Mouse (Mus musculus): ENCODE measurements around the gene Kcns3. TPM values are rescaled to one million over a fixed set of nuclear protein-coding genes. Genes with fewer than 3 reads are reported as not detected.

The Kcns3 gene
- total and polyA plus RNA-seq, 2 experiments from 2014 or later: 0.37 to 1.1 TPM

GRCm38 (mm10) chr12:11149121-11149420 lies 1.8 kb downstream of the Kcns3 start:
- peak overlapping the region; percentile 52 for H3K4me3 ChIP-seq (ENCODE audit: low read length)
- no peaks in the 10 kb centered on the region for H3K9me3 ChIP-seq (ENCODE audit: low read length)
- TF ChIP-seq CTCF (IDR thresholded peaks at IDR 0.05; ENCODE audit: low read depth): 0 out of 2 replicates have a peak, but pooled peaks have one; percentile 31
- WGBS: 1% methylated on average over 14 of the region's 14 CpGs
- H3K4me2 ChIP-seq (ENCODE audit: low read depth, low read length): peak overlapping the region; percentile 89
- DNase-seq (ENCODE audit: low spot score) (no peak), ATAC-seq (peak; percentile 55; the same call in 1 of the 2 replicates)
- no peaks in the 10 kb centered on the region for H3K36me3 ChIP-seq (ENCODE audit: insufficient read depth, low read length)
- H3K9ac ChIP-seq (replicated peaks; ENCODE audit: low read length): peak overlapping the region; percentile 46; the same call in 1 of the 2 replicates
- H3K27ac ChIP-seq: no peak overlapping the region
- H3K4me1 ChIP-seq (ENCODE audit: insufficient read depth, low read length): 0 out of 2 replicates have a peak, but pooled peaks cover 5% of the 10 kb centered on the region
- H3K27me3 ChIP-seq (ENCODE audit: insufficient read depth, low read length): peaks cover 5% of the 10 kb centered on the region; the same call in 1 of the 2 replicates

- ATAC-seq: no peak
- Histone ChIP-seq H3K4me1 (ENCODE audit: insufficient read depth, low read length) (0 out of 2 replicates have a peak, but pooled peaks cover 4% of the 10 kb centered on the region), H3K4me3 (ENCODE audit: low read length) (no peak overlapping the region), H3K27ac (no peak overlapping the region), H3K27me3 (ENCODE audit: insufficient read depth, low read length) (no peaks in the 10 kb centered on the region; the same call in 1 of the 2 replicates), H3K4me2 (ENCODE audit: low read depth, low read length) (no peak overlapping the region), H3K36me3 (ENCODE audit: insufficient read depth, low read length) (no peaks in the 10 kb centered on the region), H3K9me3 (ENCODE audit: low read length) (no peaks in the 10 kb centered on the region), H3K9ac (replicated peaks; ENCODE audit: low read length) (no peak overlapping the region)
- TF ChIP-seq CTCF (IDR thresholded peaks at IDR 0.05; ENCODE audit: low read depth): no peak
- DNase-seq (ENCODE audit: low spot score): no peak
- WGBS: 68% methylated on average over 1 of the region's 1 CpGs
These were observed 6.0 kb downstream of the Kcns3 start for GRCm38 (mm10) chr12:11144894-11145293.

- no peak for TF ChIP-seq CTCF (IDR thresholded peaks at IDR 0.05; ENCODE audit: low read depth)
- no peak overlapping the region for H3K9ac ChIP-seq (replicated peaks; ENCODE audit: low read length)
- no peaks in the 10 kb centered on the region for H3K9me3 ChIP-seq (ENCODE audit: low read length)
- no peaks in the 10 kb centered on the region for H3K4me1 ChIP-seq (ENCODE audit: insufficient read depth, low read length)
- H3K4me2 ChIP-seq (ENCODE audit: low read depth, low read length): no peak overlapping the region
- H3K27me3 ChIP-seq (ENCODE audit: insufficient read depth, low read length): no peaks in the 10 kb centered on the region
- DNase-seq (ENCODE audit: low spot score) (no peak), ATAC-seq (no peak)
- no peaks in the 10 kb centered on the region for H3K36me3 ChIP-seq (ENCODE audit: insufficient read depth, low read length)
- H3K27ac ChIP-seq: no peak overlapping the region
- no peak overlapping the region for H3K4me3 ChIP-seq (ENCODE audit: low read length)
These were observed 18.4 kb downstream of the Kcns3 start for GRCm38 (mm10) chr12:11132418-11132817.

GRCm38 (mm10) chr12:11129188-11129587 lies 21.7 kb downstream of the Kcns3 start:
- H3K4me1 ChIP-seq (ENCODE audit: insufficient read depth, low read length): no peaks in the 10 kb centered on the region
- no peaks in the 10 kb centered on the region for H3K36me3 ChIP-seq (ENCODE audit: insufficient read depth, low read length)
- no peak for TF ChIP-seq CTCF (IDR thresholded peaks at IDR 0.05; ENCODE audit: low read depth)
- H3K27me3 ChIP-seq (ENCODE audit: insufficient read depth, low read length): no peaks in the 10 kb centered on the region
- no peak overlapping the region for H3K4me2 ChIP-seq (ENCODE audit: low read depth, low read length)
- H3K4me3 ChIP-seq (ENCODE audit: low read length): no peak overlapping the region
- no peak overlapping the region for H3K27ac ChIP-seq
- 28% methylated on average over 3 of the region's 3 CpGs for WGBS
- no peak overlapping the region for H3K9ac ChIP-seq (replicated peaks; ENCODE audit: low read length)
- H3K9me3 ChIP-seq (ENCODE audit: low read length): no peaks in the 10 kb centered on the region
- no peak for ATAC-seq
- DNase-seq (ENCODE audit: low spot score): no peak

GRCm38 (mm10) chr12:11126186-11126759 lies 24.6 kb downstream of the Kcns3 start:
- no peak for TF ChIP-seq CTCF (IDR thresholded peaks at IDR 0.05; ENCODE audit: low read depth)
- WGBS: 74% methylated on average over 5 of the region's 5 CpGs
- no peaks in the 10 kb centered on the region for H3K4me1 ChIP-seq (ENCODE audit: insufficient read depth, low read length)
- no peaks in the 10 kb centered on the region for H3K36me3 ChIP-seq (ENCODE audit: insufficient read depth, low read length)
- DNase-seq (ENCODE audit: low spot score) (no peak), ATAC-seq (no peak)
- no peak overlapping the region for H3K4me3 ChIP-seq (ENCODE audit: low read length)
- H3K9me3 ChIP-seq (ENCODE audit: low read length): no peaks in the 10 kb centered on the region
- no peaks in the 10 kb centered on the region for H3K27me3 ChIP-seq (ENCODE audit: insufficient read depth, low read length)
- no peak overlapping the region for H3K27ac ChIP-seq
- no peak overlapping the region for H3K4me2 ChIP-seq (ENCODE audit: low read depth, low read length)
- H3K9ac ChIP-seq (replicated peaks; ENCODE audit: low read length): no peak overlapping the region

- DNase-seq (ENCODE audit: low spot score): no peak
- Histone ChIP-seq H3K27me3 (ENCODE audit: insufficient read depth, low read length) (no peaks in the 10 kb centered on the region), H3K27ac (no peak overlapping the region), H3K9me3 (ENCODE audit: low read length) (no peaks in the 10 kb centered on the region), H3K4me2 (ENCODE audit: low read depth, low read length) (no peak overlapping the region), H3K9ac (replicated peaks; ENCODE audit: low read length) (no peak overlapping the region), H3K4me1 (ENCODE audit: insufficient read depth, low read length) (no peaks in the 10 kb centered on the region), H3K4me3 (ENCODE audit: low read length) (no peak overlapping the region), H3K36me3 (ENCODE audit: insufficient read depth, low read length) (no peaks in the 10 kb centered on the region)
- 82% methylated on average over 3 of the region's 3 CpGs for WGBS
- ATAC-seq: no peak
- no peak for TF ChIP-seq CTCF (IDR thresholded peaks at IDR 0.05; ENCODE audit: low read depth)
These were observed 49.3 kb downstream of the Kcns3 start for GRCm38 (mm10) chr12:11101565-11101964.

- no peak for TF ChIP-seq CTCF (IDR thresholded peaks at IDR 0.05; ENCODE audit: low read depth)
- Histone ChIP-seq H3K27me3 (ENCODE audit: insufficient read depth, low read length) (no peaks in the 10 kb centered on the region), H3K4me3 (ENCODE audit: low read length) (no peak overlapping the region), H3K4me2 (ENCODE audit: low read depth, low read length) (no peak overlapping the region), H3K4me1 (ENCODE audit: insufficient read depth, low read length) (no peaks in the 10 kb centered on the region), H3K9me3 (ENCODE audit: low read length) (no peaks in the 10 kb centered on the region), H3K27ac (no peak overlapping the region), H3K9ac (replicated peaks; ENCODE audit: low read length) (no peak overlapping the region), H3K36me3 (ENCODE audit: insufficient read depth, low read length) (no peaks in the 10 kb centered on the region)
- no peak for DNase-seq (ENCODE audit: low spot score)
- ATAC-seq: no peak
- WGBS: 71% methylated on average over 5 of the region's 5 CpGs
These were observed 62.1 kb downstream of the Kcns3 start for GRCm38 (mm10) chr12:11088626-11089372.
